Mouse (Mus musculus): ENCODE data around the gene Rpl19. TPM values are rescaled to one million over a fixed set of nuclear protein-coding genes. Genes with fewer than 3 reads are reported as not detected.

Gene Rpl19
- polyA plus RNA-seq, 1 experiment from 2014 or later, result 970 TPM

DNA sequence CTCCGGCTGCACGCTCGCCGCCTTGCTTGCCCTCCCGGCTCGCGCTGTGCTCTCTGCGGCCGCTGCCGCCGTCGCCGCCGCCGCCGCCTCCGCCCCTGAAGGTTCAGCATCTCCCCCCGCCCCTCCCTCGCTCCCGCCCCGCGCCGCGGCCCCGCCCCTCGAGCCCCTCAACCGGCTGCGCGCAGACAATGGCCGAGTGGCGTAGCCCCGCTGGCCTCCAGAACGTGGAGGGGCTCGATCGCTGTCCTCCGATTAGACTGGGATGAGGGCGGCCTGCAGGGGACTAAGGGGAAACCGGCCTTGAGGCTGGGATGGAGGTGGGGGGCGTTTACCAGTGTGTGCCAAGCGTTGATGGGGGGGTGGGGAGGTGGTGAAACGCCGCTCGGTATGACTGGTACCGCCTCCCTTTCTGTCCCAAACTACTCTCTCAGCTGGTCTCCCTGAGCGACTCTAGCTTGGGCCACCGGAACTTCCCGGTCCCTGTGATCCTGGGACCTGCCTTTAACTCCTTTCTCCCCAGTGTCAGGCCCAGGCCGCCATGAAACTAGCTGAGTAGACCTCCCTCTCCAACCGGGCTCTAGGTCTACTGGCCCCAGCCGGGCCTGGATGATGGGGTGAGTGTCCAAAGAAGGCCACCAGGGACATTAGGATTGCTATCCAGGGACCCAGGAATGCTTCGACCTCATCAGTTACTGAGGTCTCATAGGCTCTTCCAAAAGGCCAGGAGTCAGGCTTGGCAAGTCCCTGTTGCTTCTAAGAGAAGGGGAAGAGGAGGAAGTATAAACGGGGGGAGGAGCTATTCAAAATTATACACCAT lies 3.7 kb upstream of the Rpl19 start, which contains the start of gene Cacnb1:
TSS of gene Cacnb1 (minus strand) at position 480 of the 817 bp plus-strand sequence.
- WGBS, result 1% methylated on average over 47 of the region's 52 CpGs
- H3K9ac ChIP-seq (ENCODE audit: low read depth, low read length), result peak within 1 kb of the TSS; percentile 88
- peak within 1 kb of the TSS; percentile 85 for H3K4me3 ChIP-seq (ENCODE audit: low read depth, low read length)
- H3K4me2 ChIP-seq (replicated peaks; ENCODE audit: low read depth, low read length), result peak within 1 kb of the TSS; percentile 92
- no peaks in the 10 kb centered on the region for H3K36me3 ChIP-seq (ENCODE audit: control insufficient read depth, insufficient read depth, low read length)
- ATAC-seq (ENCODE audit: low FRiP score), result peak; percentile 64
- peak; percentile 85 for DNase-seq (ENCODE audit: low spot score)
- peak within 1 kb of the TSS; percentile 80 for H3K27ac ChIP-seq (ENCODE audit: low read depth, low read length)
- H3K4me1 ChIP-seq (replicated peaks; ENCODE audit: control insufficient read depth, insufficient read depth, low read length), result peaks cover 21% of the 10 kb centered on the region
- H3K9me3 ChIP-seq (ENCODE audit: control insufficient read depth, low read length), result no peaks in the 10 kb centered on the region
- H3K27me3 ChIP-seq (ENCODE audit: control insufficient read depth, insufficient read depth, low read length), result no peaks in the 10 kb centered on the region

GRCm38 (mm10) chr11:98024516-98024915 lies 2.0 kb upstream of the Rpl19 start:
- WGBS, result 92% methylated on average over 3 of the region's 3 CpGs
- DNase-seq (ENCODE audit: low spot score) (no peak), ATAC-seq (ENCODE audit: low FRiP score) (no peak)
- H3K4me2 ChIP-seq (replicated peaks; ENCODE audit: low read depth, low read length), result no peak overlapping the region
- H3K27me3 ChIP-seq (ENCODE audit: control insufficient read depth, insufficient read depth, low read length), result no peaks in the 10 kb centered on the region
- H3K36me3 ChIP-seq (ENCODE audit: control insufficient read depth, insufficient read depth, low read length), result peaks cover 3% of the 10 kb centered on the region; the same call in 1 of the 2 replicates
- peaks cover 18% of the 10 kb centered on the region for H3K4me1 ChIP-seq (replicated peaks; ENCODE audit: control insufficient read depth, insufficient read depth, low read length)
- no peak overlapping the region for H3K27ac ChIP-seq (ENCODE audit: low read depth, low read length)
- H3K9me3 ChIP-seq (ENCODE audit: control insufficient read depth, low read length), result no peaks in the 10 kb centered on the region
- H3K4me3 ChIP-seq (ENCODE audit: low read depth, low read length), result no peak overlapping the region
- no peak overlapping the region for H3K9ac ChIP-seq (ENCODE audit: low read depth, low read length)

GRCm38 (mm10) chr11:98026248-98026569 lies 301 bp upstream of the Rpl19 start:
- Histone ChIP-seq H3K9me3 (ENCODE audit: control insufficient read depth, low read length) (no peaks in the 10 kb centered on the region), H3K27me3 (ENCODE audit: control insufficient read depth, insufficient read depth, low read length) (no peaks in the 10 kb centered on the region), H3K9ac (ENCODE audit: low read depth, low read length) (peak overlapping the region; percentile 99), H3K4me3 (ENCODE audit: low read depth, low read length) (peak overlapping the region; percentile 99), H3K36me3 (ENCODE audit: control insufficient read depth, insufficient read depth, low read length) (peaks cover 10% of the 10 kb centered on the region; the same call in 1 of the 2 replicates), H3K27ac (ENCODE audit: low read depth, low read length) (peak overlapping the region; percentile 85), H3K4me2 (replicated peaks; ENCODE audit: low read depth, low read length) (peak overlapping the region; percentile 53), H3K4me1 (replicated peaks; ENCODE audit: control insufficient read depth, insufficient read depth, low read length) (peaks cover 7% of the 10 kb centered on the region)
- WGBS, result 9% methylated on average over 15 of the region's 15 CpGs
- ATAC-seq (ENCODE audit: low FRiP score) (no peak), DNase-seq (ENCODE audit: low spot score) (no peak)

DNA sequence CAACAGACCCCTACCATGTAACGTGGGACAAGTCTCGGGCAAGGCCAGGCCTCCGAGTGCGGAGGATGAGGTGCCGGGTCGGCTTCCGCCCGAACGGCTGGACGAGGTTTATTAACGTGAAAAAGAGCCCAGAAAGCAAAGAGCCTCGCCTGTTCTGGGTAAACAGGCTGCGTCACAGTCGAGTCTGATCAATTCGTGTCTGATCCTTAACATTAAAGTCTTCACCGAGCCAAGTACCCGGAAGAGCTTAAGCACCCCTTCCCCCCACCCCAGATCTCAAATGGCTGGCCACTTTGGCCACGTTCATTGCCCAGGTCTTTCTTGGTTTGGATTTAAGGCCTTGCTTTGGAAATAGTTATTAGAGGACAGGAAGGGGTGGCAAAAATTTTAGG lies 783 bp downstream of the Rpl19 start:
- Histone ChIP-seq H3K9ac (ENCODE audit: low read depth, low read length) (peak overlapping the region; percentile 99), H3K4me3 (ENCODE audit: low read depth, low read length) (peak overlapping the region; percentile 99), H3K36me3 (ENCODE audit: control insufficient read depth, insufficient read depth, low read length) (peaks cover 10% of the 10 kb centered on the region; the same call in 1 of the 2 replicates), H3K4me1 (replicated peaks; ENCODE audit: control insufficient read depth, insufficient read depth, low read length) (0 out of 2 replicates have a peak, but pooled peaks cover 5% of the 10 kb centered on the region), H3K27me3 (ENCODE audit: control insufficient read depth, insufficient read depth, low read length) (no peaks in the 10 kb centered on the region), H3K27ac (ENCODE audit: low read depth, low read length) (peak overlapping the region; percentile 85), H3K4me2 (replicated peaks; ENCODE audit: low read depth, low read length) (peak overlapping the region; percentile 53), H3K9me3 (ENCODE audit: control insufficient read depth, low read length) (no peaks in the 10 kb centered on the region)
- 1% methylated on average over 18 of the region's 18 CpGs for WGBS
- DNase-seq (ENCODE audit: low spot score), result peak; percentile 50
- ATAC-seq (ENCODE audit: low FRiP score), result peak; percentile 3; the same call in 1 of the 2 replicates

DNA sequence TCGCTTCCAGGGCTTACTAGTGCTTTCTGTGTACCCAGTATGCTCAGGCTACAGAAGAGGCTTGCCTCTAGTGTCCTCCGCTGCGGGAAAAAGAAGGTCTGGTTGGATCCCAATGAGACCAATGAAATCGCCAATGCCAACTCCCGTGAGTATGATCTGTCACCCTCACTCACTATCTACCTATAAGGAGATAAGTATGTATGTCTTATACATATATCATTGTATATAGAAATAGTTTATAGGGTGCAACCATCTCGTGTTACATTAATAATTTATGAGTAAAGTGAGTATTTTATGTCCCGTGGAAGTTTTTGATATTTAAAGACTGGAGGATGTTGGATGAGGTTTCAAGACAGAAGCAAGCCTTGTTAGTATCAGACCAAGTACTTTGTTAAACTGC lies 1.3 kb downstream of the Rpl19 start:
- ATAC-seq (ENCODE audit: low FRiP score), result no peak
- Histone ChIP-seq H3K9me3 (ENCODE audit: control insufficient read depth, low read length) (no peaks in the 10 kb centered on the region), H3K27me3 (ENCODE audit: control insufficient read depth, insufficient read depth, low read length) (no peaks in the 10 kb centered on the region), H3K27ac (ENCODE audit: low read depth, low read length) (no peak overlapping the region), H3K9ac (ENCODE audit: low read depth, low read length) (peak overlapping the region; percentile 99), H3K4me1 (replicated peaks; ENCODE audit: control insufficient read depth, insufficient read depth, low read length) (0 out of 2 replicates have a peak, but pooled peaks cover 5% of the 10 kb centered on the region), H3K4me3 (ENCODE audit: low read depth, low read length) (peak overlapping the region; percentile 99), H3K4me2 (replicated peaks; ENCODE audit: low read depth, low read length) (peak overlapping the region; percentile 53), H3K36me3 (ENCODE audit: control insufficient read depth, insufficient read depth, low read length) (peaks cover 10% of the 10 kb centered on the region; the same call in 1 of the 2 replicates)
- 26% methylated on average over 7 of the region's 7 CpGs for whole genome bisulfite sequencing
- no peak for DNase-seq (ENCODE audit: low spot score)

GRCm38 (mm10) chr11:98030701-98031442 lies 4.4 kb downstream of the Rpl19 start:
- 51% methylated on average over 5 of the region's 5 CpGs for WGBS
- Histone ChIP-seq H3K36me3 (ENCODE audit: control insufficient read depth, insufficient read depth, low read length) (peaks cover 10% of the 10 kb centered on the region; the same call in 1 of the 2 replicates), H3K9ac (ENCODE audit: low read depth, low read length) (no peak overlapping the region), H3K27ac (ENCODE audit: low read depth, low read length) (no peak overlapping the region), H3K27me3 (ENCODE audit: control insufficient read depth, insufficient read depth, low read length) (no peaks in the 10 kb centered on the region), H3K4me1 (replicated peaks; ENCODE audit: control insufficient read depth, insufficient read depth, low read length) (peaks cover under 1% of the 10 kb centered on the region; the same call in 1 of the 2 replicates), H3K4me2 (replicated peaks; ENCODE audit: low read depth, low read length) (no peak overlapping the region), H3K9me3 (ENCODE audit: control insufficient read depth, low read length) (no peaks in the 10 kb centered on the region), H3K4me3 (ENCODE audit: low read depth, low read length) (no peak overlapping the region)
- ATAC-seq (ENCODE audit: low FRiP score), result no peak
- no peak for DNase-seq (ENCODE audit: low spot score)

DNA sequence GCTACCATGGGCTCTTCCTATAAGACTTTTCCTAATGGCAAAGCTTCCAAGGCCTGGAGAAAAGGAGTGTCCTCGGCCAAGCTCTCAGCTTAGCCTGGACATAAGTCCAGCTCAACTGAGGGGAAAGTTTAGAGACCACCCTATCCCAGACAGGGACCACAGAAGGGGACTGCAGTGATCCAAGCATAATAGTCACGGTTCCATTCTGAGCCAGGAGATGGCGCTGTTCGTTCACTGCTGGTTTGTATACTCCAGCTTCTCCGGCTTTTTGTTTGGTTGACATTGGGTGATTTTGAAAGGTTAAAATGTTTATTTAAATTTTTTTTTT lies 4.9 kb downstream of the Rpl19 start:
- Histone ChIP-seq H3K4me2 (replicated peaks; ENCODE audit: low read depth, low read length) (no peak overlapping the region), H3K9ac (ENCODE audit: low read depth, low read length) (no peak overlapping the region), H3K4me1 (replicated peaks; ENCODE audit: control insufficient read depth, insufficient read depth, low read length) (peaks cover 5% of the 10 kb centered on the region), H3K9me3 (ENCODE audit: control insufficient read depth, low read length) (no peaks in the 10 kb centered on the region), H3K4me3 (ENCODE audit: low read depth, low read length) (no peak overlapping the region), H3K27ac (ENCODE audit: low read depth, low read length) (no peak overlapping the region), H3K36me3 (ENCODE audit: control insufficient read depth, insufficient read depth, low read length) (peaks cover 10% of the 10 kb centered on the region; the same call in 1 of the 2 replicates), H3K27me3 (ENCODE audit: control insufficient read depth, insufficient read depth, low read length) (no peaks in the 10 kb centered on the region)
- DNase-seq (ENCODE audit: low spot score), result peak; percentile 93
- WGBS, result 11% methylated on average over 5 of the region's 5 CpGs
- ATAC-seq (ENCODE audit: low FRiP score), result peak; percentile 17; the same call in 1 of the 2 replicates

DNA sequence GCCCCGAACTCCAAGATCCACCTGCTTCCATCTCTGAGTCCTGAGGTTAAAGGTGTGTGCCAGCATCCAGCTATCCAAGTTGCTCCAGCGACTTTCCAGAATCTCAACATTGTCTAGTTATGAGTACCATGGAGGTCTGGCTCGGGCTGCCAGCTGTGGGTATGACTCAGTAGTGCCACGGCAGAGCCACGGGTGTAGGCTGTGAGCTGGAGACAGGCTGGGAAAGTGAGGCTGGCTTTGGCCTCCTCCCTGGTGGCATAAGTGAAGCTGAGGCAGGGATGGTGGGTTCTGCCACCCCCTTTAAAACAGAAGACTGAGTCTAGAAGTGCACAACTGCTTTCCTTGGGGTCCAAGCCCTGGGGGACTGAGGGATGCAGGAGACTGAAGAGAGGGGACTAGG lies 7.6 kb downstream of the Rpl19 start:
- Histone ChIP-seq H3K4me2 (replicated peaks; ENCODE audit: low read depth, low read length) (no peak overlapping the region), H3K4me3 (ENCODE audit: low read depth, low read length) (no peak overlapping the region), H3K27ac (ENCODE audit: low read depth, low read length) (no peak overlapping the region), H3K27me3 (ENCODE audit: control insufficient read depth, insufficient read depth, low read length) (peaks cover 6% of the 10 kb centered on the region; the same call in 1 of the 2 replicates), H3K4me1 (replicated peaks; ENCODE audit: control insufficient read depth, insufficient read depth, low read length) (peaks cover 7% of the 10 kb centered on the region), H3K9me3 (ENCODE audit: control insufficient read depth, low read length) (no peaks in the 10 kb centered on the region), H3K9ac (ENCODE audit: low read depth, low read length) (no peak overlapping the region), H3K36me3 (ENCODE audit: control insufficient read depth, insufficient read depth, low read length) (0 out of 2 replicates have a peak, but pooled peaks cover 7% of the 10 kb centered on the region)
- 86% methylated on average over 5 of the region's 5 CpGs for WGBS
- ATAC-seq (ENCODE audit: low FRiP score), result no peak
- DNase-seq (ENCODE audit: low spot score), result no peak
